In the genomic region with DNA sequence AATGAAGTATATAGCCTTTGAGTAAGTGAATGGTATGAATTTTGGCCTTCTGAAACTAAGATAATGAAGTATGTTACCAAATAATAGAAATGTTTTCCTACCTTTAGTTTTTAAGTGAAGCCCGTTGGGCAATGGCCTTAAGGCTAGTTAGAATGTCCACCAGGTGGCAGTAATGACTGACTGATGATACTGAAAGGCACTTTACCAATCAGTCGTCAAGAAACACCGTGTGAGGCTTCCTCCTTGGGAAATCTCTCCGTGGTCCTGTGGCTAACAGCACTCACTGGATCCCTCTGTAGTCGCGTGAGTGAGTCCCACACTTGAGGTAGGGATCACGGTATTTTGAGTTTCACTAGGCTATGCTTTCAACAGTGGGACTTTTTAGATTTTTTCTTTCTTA, we compare ENCODE assay signal across 8 mouse cellular contexts. TPM values are rescaled to one million over a fixed set of nuclear protein-coding genes. Genes with fewer than 3 reads are reported as not detected.
A peak's percentile ranks its signal among the peaks of the same experiment; 100 is the strongest.
DNase-seq lines count a peak whose midpoint lies in the region; ATAC-seq and TF ChIP-seq lines count a peak whose summit lies in the region.

No protein-coding gene starts in this region.

- peak; percentile 57 for DNase-seq in ovary, postnatal 14 days (ENCODE audit: low spot score)
- DNase-seq in ovary, postnatal 10 days (ENCODE audit: low spot score): no peak
- DNase-seq in brain, embryonic 14.5 days (ENCODE audit: low read depth): peak; percentile 90
- DNase-seq in layer of hippocampus, adult 9-11 months: peak; percentile 52
- peak; percentile 65 to 78 for DNase-seq in right cerebral cortex, postnatal 10 days (ENCODE audit: low spot score in 2 of 2)

- no peaks in the 10 kb centered on the region for H3K4me1 ChIP-seq in hindbrain, embryonic 13.5 days (replicated peaks)

- H3K9ac ChIP-seq in hindbrain, embryonic 13.5 days: no peak overlapping the region

- H3K36me3 ChIP-seq in hindbrain, embryonic 13.5 days: peaks cover 38% of the 10 kb centered on the region

- H3K27ac ChIP-seq in hindbrain, embryonic 13.5 days: no peak overlapping the region

- no peak overlapping the region for H3K4me3 ChIP-seq in hindbrain, embryonic 13.5 days

- TF ChIP-seq CTCF in brain, embryonic 14.5 days (IDR thresholded peaks at IDR 0.05; ENCODE audit: borderline replicate concordance, extremely low read depth, insufficient read depth, insufficient read length): peak; percentile 72; the same call in 1 of the 2 replicates

- ATAC-seq in erythroid progenitor cell, adult 5-6 weeks (replicated peaks; ENCODE audit: low FRiP score, poor library complexity, severe bottlenecking): 0 out of 2 replicates have a peak, but pooled peaks have one; percentile 49
- peak; percentile 74 for ATAC-seq in hindbrain, embryonic 13.5 days (ENCODE audit: low FRiP score)
- peak; percentile 95 for ATAC-seq in megakaryocyte, adult 5-6 weeks (ENCODE audit: poor library complexity, severe bottlenecking)

- no peaks in the 10 kb centered on the region for H3K27me3 ChIP-seq in hindbrain, embryonic 13.5 days

- H3K9me3 ChIP-seq in hindbrain, embryonic 13.5 days: no peaks in the 10 kb centered on the region

- whole genome bisulfite sequencing in hindbrain, embryonic 13.5 days: 38% methylated on average over 7 of the region's 7 CpGs

- no peak overlapping the region for H3K4me2 ChIP-seq in hindbrain, embryonic 13.5 days

- no peak for TF ChIP-seq POLR2A in brain, embryonic 14.5 days (IDR thresholded peaks at IDR 0.05; ENCODE audit: borderline replicate concordance, extremely low read depth, insufficient read depth, insufficient read length, poor library complexity, severe bottlenecking)

RNA-seq across cellular contexts. Expression of a gene that starts 34.7 kb away (rescaled TPM):
- polyA plus RNA-seq in brain, embryonic 14.5 days (2012; rRNA removed): 35.4 and 37.0 TPM in 2 replicates
- 22.2 and 43.2 TPM in 2 replicates for total RNA-seq in erythroid progenitor cell, adult 5-6 weeks (2015; ENCODE audit: low replicate concordance)
- total RNA-seq in erythroid progenitor cell, adult 5-6 weeks (2017; ENCODE audit: low replicate concordance): 6.7 and 22.3 TPM in 2 replicates
- 109 and 111 TPM in 2 replicates for polyA plus RNA-seq in hindbrain, embryonic 13.5 days (2015; fragmentation: Nextera tagmentation; extraction: Ambion mirVana)
- 44.2 and 60.2 TPM in 2 replicates for total RNA-seq in megakaryocyte, adult 5-6 weeks (2015)
- total RNA-seq in megakaryocyte, adult 5-6 weeks (2017): 34.5 and 42.1 TPM in 2 replicates
